Mouse (Mus musculus): Measurements from ENCODE around the gene Arhgap4. TPM values are rescaled to one million over a fixed set of nuclear protein-coding genes. Genes with fewer than 3 reads are reported as not detected.

Gene Arhgap4
- polyA plus RNA-seq, 1 experiment from 2014 or later = 3.0 TPM

- WGBS = 50% methylated on average over 1 of the region's 1 CpGs
- H3K27me3 ChIP-seq = no peaks in the 10 kb centered on the region
- H3K4me2 ChIP-seq (replicated peaks) = no peak overlapping the region
- H3K4me1 ChIP-seq = no peaks in the 10 kb centered on the region
- no peak for ATAC-seq (ENCODE audit: low FRiP score, low read depth)
- no peak overlapping the region for H3K9ac ChIP-seq
- H3K9me3 ChIP-seq = no peaks in the 10 kb centered on the region
- H3K4me3 ChIP-seq = no peak overlapping the region
- no peak overlapping the region for H3K27ac ChIP-seq
- H3K36me3 ChIP-seq = no peaks in the 10 kb centered on the region
These were observed 49.7 kb downstream of the Arhgap4 start for GRCm38 (mm10) chrX:73871956-73872355.

GRCm38 (mm10) chrX:73871474-73871873, 50.2 kb downstream of the Arhgap4 start:
- Histone ChIP-seq H3K36me3 (no peaks in the 10 kb centered on the region), H3K4me3 (no peak overlapping the region), H3K4me2 (replicated peaks) (no peak overlapping the region), H3K9ac (no peak overlapping the region), H3K9me3 (no peaks in the 10 kb centered on the region), H3K4me1 (no peaks in the 10 kb centered on the region), H3K27ac (no peak overlapping the region), H3K27me3 (no peaks in the 10 kb centered on the region)
- ATAC-seq (ENCODE audit: low FRiP score, low read depth) = no peak

- Histone ChIP-seq H3K9ac (no peak overlapping the region), H3K9me3 (no peaks in the 10 kb centered on the region), H3K27me3 (no peaks in the 10 kb centered on the region), H3K27ac (no peak overlapping the region), H3K4me3 (no peak overlapping the region), H3K4me1 (no peaks in the 10 kb centered on the region), H3K36me3 (no peaks in the 10 kb centered on the region), H3K4me2 (replicated peaks) (no peak overlapping the region)
- WGBS = 10% methylated on average over 5 of the region's 5 CpGs
- ATAC-seq (ENCODE audit: low FRiP score, low read depth) = no peak
These were observed 52.3 kb downstream of the Arhgap4 start for GRCm38 (mm10) chrX:73869334-73869733.

- ATAC-seq (ENCODE audit: low FRiP score, low read depth) = no peak
- Histone ChIP-seq H3K4me1 (no peaks in the 10 kb centered on the region), H3K9me3 (no peaks in the 10 kb centered on the region)
These were observed 53.8 kb downstream of the Arhgap4 start for GRCm38 (mm10) chrX:73867852-73868251.

GRCm38 (mm10) chrX:73867256-73867655, 54.4 kb downstream of the Arhgap4 start:
- Histone ChIP-seq H3K9me3 (no peaks in the 10 kb centered on the region), H3K36me3 (no peaks in the 10 kb centered on the region), H3K4me1 (no peaks in the 10 kb centered on the region), H3K27me3 (no peaks in the 10 kb centered on the region), H3K9ac (no peak overlapping the region), H3K27ac (no peak overlapping the region), H3K4me3 (no peak overlapping the region), H3K4me2 (replicated peaks) (no peak overlapping the region)
- 25% methylated on average over 3 of the region's 3 CpGs for WGBS
- no peak for ATAC-seq (ENCODE audit: low FRiP score, low read depth)

More at GRCm38 (mm10) chrX:73867852-73868251, 53.8 kb downstream of the Arhgap4 start:
- Histone ChIP-seq H3K9ac (no peak overlapping the region), H3K4me3 (no peak overlapping the region), H3K4me2 (replicated peaks) (no peak overlapping the region), H3K27ac (no peak overlapping the region), H3K36me3 (no peaks in the 10 kb centered on the region), H3K27me3 (no peaks in the 10 kb centered on the region)
- WGBS = 73% methylated on average over 1 of the region's 1 CpGs

GRCm38 (mm10) chrX:73864692-73865091, 57.0 kb downstream of the Arhgap4 start:
- no peak overlapping the region for H3K27ac ChIP-seq
- WGBS = 50% methylated on average over 3 of the region's 3 CpGs
- no peaks in the 10 kb centered on the region for H3K4me1 ChIP-seq
- H3K27me3 ChIP-seq = no peaks in the 10 kb centered on the region; the same call in 1 of the 2 replicates
- H3K9ac ChIP-seq = no peak overlapping the region
- ATAC-seq (ENCODE audit: low FRiP score, low read depth) = no peak
- no peak overlapping the region for H3K4me2 ChIP-seq (replicated peaks)
- H3K4me3 ChIP-seq = no peak overlapping the region
- no peaks in the 10 kb centered on the region for H3K36me3 ChIP-seq
- H3K9me3 ChIP-seq = no peaks in the 10 kb centered on the region

- Histone ChIP-seq H3K9ac (no peak overlapping the region), H3K9me3 (no peaks in the 10 kb centered on the region), H3K4me1 (no peaks in the 10 kb centered on the region), H3K27me3 (no peaks in the 10 kb centered on the region), H3K27ac (no peak overlapping the region), H3K4me3 (no peak overlapping the region), H3K4me2 (replicated peaks) (no peak overlapping the region), H3K36me3 (no peaks in the 10 kb centered on the region)
- no peak for ATAC-seq (ENCODE audit: low FRiP score, low read depth)
- 71% methylated on average over 3 of the region's 3 CpGs for WGBS
These were observed 66.6 kb downstream of the Arhgap4 start for GRCm38 (mm10) chrX:73855087-73855408.

GRCm38 (mm10) chrX:73854326-73855086, 67.2 kb downstream of the Arhgap4 start:
- Histone ChIP-seq H3K4me1 (no peaks in the 10 kb centered on the region), H3K4me2 (replicated peaks) (no peak overlapping the region), H3K36me3 (no peaks in the 10 kb centered on the region), H3K9ac (no peak overlapping the region), H3K9me3 (no peaks in the 10 kb centered on the region), H3K27ac (no peak overlapping the region), H3K4me3 (no peak overlapping the region), H3K27me3 (no peaks in the 10 kb centered on the region)
- ATAC-seq (ENCODE audit: low FRiP score, low read depth) = no peak
- WGBS = 80% methylated on average over 9 of the region's 9 CpGs

Other genes with a start within 250 kb of the Arhgap4 start
- 8.3 and 8.8 TPM in 2 replicates for gene Slc6a8, start 248.7 kb downstream of the Arhgap4 start, polyA plus RNA-seq (2015; fragmentation: Nextera tagmentation; extraction: Ambion mirVana)
- 211 and 215 TPM in 2 replicates for gene Bcap31, start 205.7 kb downstream of the Arhgap4 start, polyA plus RNA-seq (2015; fragmentation: Nextera tagmentation; extraction: Ambion mirVana)
- gene Abcd1, start 205.3 kb downstream of the Arhgap4 start, polyA plus RNA-seq (2015; fragmentation: Nextera tagmentation; extraction: Ambion mirVana) = 16.1 and 17.1 TPM in 2 replicates
- gene Plxnb3, start 164.8 kb downstream of the Arhgap4 start, polyA plus RNA-seq (2015; fragmentation: Nextera tagmentation; extraction: Ambion mirVana) = 0.37 and 0.48 TPM in 2 replicates
- gene Srpk3, start 147.5 kb downstream of the Arhgap4 start, polyA plus RNA-seq (2015; fragmentation: Nextera tagmentation; extraction: Ambion mirVana) = 23.8 and 25.7 TPM in 2 replicates
- 200 and 206 TPM in 2 replicates for gene Idh3g, start 135.0 kb downstream of the Arhgap4 start, polyA plus RNA-seq (2015; fragmentation: Nextera tagmentation; extraction: Ambion mirVana)
- gene Ssr4, start 134.8 kb downstream of the Arhgap4 start, polyA plus RNA-seq (2015; fragmentation: Nextera tagmentation; extraction: Ambion mirVana) = 182 TPM in 2 replicates
- 1.2 and 1.6 TPM in 2 replicates for gene Pdzd4, start 96.9 kb downstream of the Arhgap4 start, polyA plus RNA-seq (2015; fragmentation: Nextera tagmentation; extraction: Ambion mirVana)
- 0.05 and 0.13 TPM in 2 replicates for gene Avpr2, start 29.8 kb downstream of the Arhgap4 start, polyA plus RNA-seq (2015; fragmentation: Nextera tagmentation; extraction: Ambion mirVana)
- 2.0 and 2.6 TPM in 2 replicates for gene L1cam, start 25.8 kb downstream of the Arhgap4 start, polyA plus RNA-seq (2015; fragmentation: Nextera tagmentation; extraction: Ambion mirVana)
- 138 and 139 TPM in 2 replicates for gene Naa10, start 74 bp upstream of the Arhgap4 start, polyA plus RNA-seq (2015; fragmentation: Nextera tagmentation; extraction: Ambion mirVana)
- 29.7 and 32.3 TPM in 2 replicates for gene Renbp, start 9.0 kb upstream of the Arhgap4 start, polyA plus RNA-seq (2015; fragmentation: Nextera tagmentation; extraction: Ambion mirVana)
- 62.0 and 64.6 TPM in 2 replicates for gene Hcfc1, start 44.5 kb upstream of the Arhgap4 start, polyA plus RNA-seq (2015; fragmentation: Nextera tagmentation; extraction: Ambion mirVana)
- 54.3 and 60.5 TPM in 2 replicates for gene Irak1, start 102.0 kb upstream of the Arhgap4 start, polyA plus RNA-seq (2015; fragmentation: Nextera tagmentation; extraction: Ambion mirVana)
- gene Opn1mw, start 205.6 kb upstream of the Arhgap4 start, polyA plus RNA-seq (2015; fragmentation: Nextera tagmentation; extraction: Ambion mirVana) = not detected in 2 replicates
- 12.5 and 12.8 TPM in 2 replicates for gene Mecp2, start 213.5 kb upstream of the Arhgap4 start, polyA plus RNA-seq (2015; fragmentation: Nextera tagmentation; extraction: Ambion mirVana)
- not detected in 2 replicates for gene Tex28, start 246.0 kb upstream of the Arhgap4 start, polyA plus RNA-seq (2015; fragmentation: Nextera tagmentation; extraction: Ambion mirVana)